Mouse (Mus musculus): Measurements from ENCODE around the gene C1ql2. TPM values are rescaled to one million over a fixed set of nuclear protein-coding genes. Genes with fewer than 3 reads are reported as not detected.

Gene C1ql2
- total RNA-seq (2021) = not detected

GRCm38 (mm10) chr1:120340419-120341171, at the start of gene C1ql2:
Gene C1ql2 (plus strand): TSS chr1:120340582.
- no peak for DNase-seq (ENCODE audit: low spot score)
- intact Hi-C loops (cut with DNase I) = no loop called here

GRCm38 (mm10) chr1:120291709-120292108, 48.7 kb upstream of the C1ql2 start:
- no peak for DNase-seq (ENCODE audit: low spot score)
- intact Hi-C loops (cut with DNase I) = loop anchor here (5.0 kb wide), 1 partner anchor 94 kb away; no protein-coding TSS in a partner anchor

- DNase-seq (ENCODE audit: low spot score) = no peak
- intact Hi-C loops (cut with DNase I) = loop anchor here (5.0 kb wide), 1 partner anchor 97 kb away; no protein-coding TSS in a partner anchor
These were observed 46.6 kb upstream of the C1ql2 start for GRCm38 (mm10) chr1:120293803-120294202.

GRCm38 (mm10) chr1:120296936-120297335, 43.4 kb upstream of the C1ql2 start:
- intact Hi-C loops (cut with DNase I) = no loop called here
- no peak for DNase-seq (ENCODE audit: low spot score)

GRCm38 (mm10) chr1:120305801-120306200, 34.6 kb upstream of the C1ql2 start:
- intact Hi-C loops (cut with DNase I) = no loop called here
- DNase-seq (ENCODE audit: low spot score) = no peak

- DNase-seq (ENCODE audit: low spot score) = no peak
- intact Hi-C loops (cut with DNase I) = no loop called here
These were observed 18.9 kb upstream of the C1ql2 start for GRCm38 (mm10) chr1:120321270-120322021.

- intact Hi-C loops (cut with DNase I) = no loop called here
- no peak for DNase-seq (ENCODE audit: low spot score)
These were observed 17.2 kb upstream of the C1ql2 start for GRCm38 (mm10) chr1:120323131-120323561.

GRCm38 (mm10) chr1:120327714-120328113, 12.7 kb upstream of the C1ql2 start:
- intact Hi-C loops (cut with DNase I) = loop anchor here (5.0 kb wide), 1 partner anchor 225 kb away; no protein-coding TSS in a partner anchor
- DNase-seq (ENCODE audit: low spot score) = no peak

GRCm38 (mm10) chr1:120328212-120328611, 12.2 kb upstream of the C1ql2 start:
- no peak for DNase-seq (ENCODE audit: low spot score)
- intact Hi-C loops (cut with DNase I) = loop anchor here (5.0 kb wide), 1 partner anchor 224 kb away; no protein-coding TSS in a partner anchor

GRCm38 (mm10) chr1:120331841-120332240, 8.5 kb upstream of the C1ql2 start:
- DNase-seq (ENCODE audit: low spot score) = no peak
- intact Hi-C loops (cut with DNase I) = no loop called here

- intact Hi-C loops (cut with DNase I) = loop anchor here (5.0 kb wide), 1 partner anchor 141 kb away; no protein-coding TSS in a partner anchor
- no peak for DNase-seq (ENCODE audit: low spot score)
These were observed 2.4 kb upstream of the C1ql2 start for GRCm38 (mm10) chr1:120337970-120338369.

- intact Hi-C loops (cut with DNase I) = no loop called here
- DNase-seq (ENCODE audit: low spot score) = no peak
These were observed 842 bp downstream of the C1ql2 start for GRCm38 (mm10) chr1:120341172-120341675.

GRCm38 (mm10) chr1:120341811-120342370, 1.5 kb downstream of the C1ql2 start:
- intact Hi-C loops (cut with DNase I) = no loop called here
- DNase-seq (ENCODE audit: low spot score) = no peak

- intact Hi-C loops (cut with DNase I) = no loop called here
- no peak for DNase-seq (ENCODE audit: low spot score)
These were observed 2.0 kb downstream of the C1ql2 start for GRCm38 (mm10) chr1:120342371-120342821.

GRCm38 (mm10) chr1:120345001-120345400, 4.6 kb downstream of the C1ql2 start:
- DNase-seq (ENCODE audit: low spot score) = no peak

GRCm38 (mm10) chr1:120354387-120354786, 14.0 kb downstream of the C1ql2 start:
- intact Hi-C loops (cut with DNase I) = no loop called here
- DNase-seq (ENCODE audit: low spot score) = no peak

More at GRCm38 (mm10) chr1:120345001-120345400, 4.6 kb downstream of the C1ql2 start:
- intact Hi-C loops (cut with DNase I) = no loop called here

- no peak for DNase-seq (ENCODE audit: low spot score)
- intact Hi-C loops (cut with DNase I) = no loop called here
These were observed 17.2 kb downstream of the C1ql2 start for GRCm38 (mm10) chr1:120357371-120358274.

- no peak for DNase-seq (ENCODE audit: low spot score)
- intact Hi-C loops (cut with DNase I) = no loop called here
These were observed 23.3 kb downstream of the C1ql2 start for GRCm38 (mm10) chr1:120363638-120364037.

GRCm38 (mm10) chr1:120368138-120368537, 27.8 kb downstream of the C1ql2 start:
- intact Hi-C loops (cut with DNase I) = no loop called here
- no peak for DNase-seq (ENCODE audit: low spot score)

All from heart, postnatal 25 days (tissue).